Comparison of ENCODE assay signal across 8 mouse cellular contexts in the genomic region with DNA sequence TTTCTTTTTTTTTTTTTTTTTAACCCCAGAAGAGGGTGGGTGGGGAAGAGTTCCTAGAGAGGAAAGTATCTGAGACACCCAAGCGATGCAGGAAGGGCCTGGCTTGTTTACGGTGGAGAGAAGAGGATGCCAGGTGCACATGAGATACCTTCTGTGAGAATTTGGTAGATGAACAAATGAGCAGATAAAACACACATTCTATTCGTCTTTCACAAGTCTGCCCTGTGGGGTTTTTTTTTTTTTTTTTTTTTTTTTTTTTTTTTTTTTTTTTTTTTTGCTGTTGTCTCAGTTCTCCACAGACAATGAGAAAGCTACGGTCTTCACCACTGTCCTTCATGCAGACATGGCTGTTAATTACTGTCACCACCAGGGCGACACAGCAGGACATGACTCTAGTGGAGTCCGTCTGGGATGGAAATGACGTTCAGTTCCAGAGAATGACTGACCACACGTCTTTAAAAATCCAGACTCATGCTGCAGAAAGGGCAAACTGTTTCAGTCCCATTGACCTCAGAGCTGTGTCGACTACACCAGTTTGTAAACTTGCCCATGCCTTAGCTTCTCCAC.
DNase-seq lines count a peak whose midpoint lies in the region; ATAC-seq and TF ChIP-seq lines count a peak whose summit lies in the region.

No protein-coding gene starts in this region.

- 0 out of 2 replicates have a peak, but pooled peaks cover 4% of the 10 kb centered on the region for H3K4me1 ChIP-seq in heart, embryonic 16.5 days (ENCODE audit: control insufficient read depth, insufficient read depth, low read length)
- H3K4me1 ChIP-seq in hindbrain, embryonic 14.5 days (replicated peaks; ENCODE audit: control insufficient read depth, insufficient read depth, low read length): peaks cover 4% of the 10 kb centered on the region; the same call in 1 of the 2 replicates
- H3K4me1 ChIP-seq in midbrain, postnatal 0 days (ENCODE audit: insufficient read depth, low read length): no peaks in the 10 kb centered on the region

- 0 out of 2 replicates have a peak, but pooled peaks cover 2% of the 10 kb centered on the region for H3K9me3 ChIP-seq in heart, embryonic 16.5 days (replicated peaks; ENCODE audit: control insufficient read depth, low read length)
- H3K9me3 ChIP-seq in hindbrain, embryonic 14.5 days (ENCODE audit: control insufficient read depth, low read length): no peaks in the 10 kb centered on the region
- H3K9me3 ChIP-seq in midbrain, postnatal 0 days (ENCODE audit: low read length): no peaks in the 10 kb centered on the region

- peak; percentile 29; the same call in 1 of the 2 replicates for TF ChIP-seq CTCF in midbrain, postnatal 0 days (IDR thresholded peaks at IDR 0.05)

- ATAC-seq in heart, embryonic 16.5 days (replicated peaks; ENCODE audit: extremely low read depth, insufficient read depth, low FRiP score): no peak
- no peak for ATAC-seq in hindbrain, embryonic 14.5 days (ENCODE audit: low FRiP score)
- no peak for ATAC-seq in midbrain, postnatal 0 days (ENCODE audit: low FRiP score)
- no peak for ATAC-seq in erythroblast, adult 5-6 weeks (replicated peaks; ENCODE audit: low FRiP score, poor library complexity, severe bottlenecking)

- H3K4me3 ChIP-seq in heart, embryonic 16.5 days (ENCODE audit: low read length): peak overlapping the region; percentile 45
- H3K4me3 ChIP-seq in hindbrain, embryonic 14.5 days (replicated peaks; ENCODE audit: low read length): peak overlapping the region; percentile 24
- peak overlapping the region; percentile 32 for H3K4me3 ChIP-seq in midbrain, postnatal 0 days (ENCODE audit: low read depth, low read length)

- peak overlapping the region; percentile 25; the same call in 1 of the 2 replicates for H3K9ac ChIP-seq in heart, embryonic 16.5 days (ENCODE audit: low read length)
- no peak overlapping the region for H3K9ac ChIP-seq in hindbrain, embryonic 14.5 days
- no peak overlapping the region for H3K9ac ChIP-seq in midbrain, postnatal 0 days (replicated peaks; ENCODE audit: low read length, poor library complexity, severe bottlenecking)

- no peak for DNase-seq in heart, adult 18-20 months
- peak; percentile 36 for DNase-seq in embryo, embryonic 10.5 days (ENCODE audit: low spot score)
- DNase-seq in hindbrain, embryonic 14.5 days (ENCODE audit: low spot score): no peak
- DNase-seq in midbrain, postnatal 0 days (ENCODE audit: low spot score): peak; percentile 9
- no peak for DNase-seq in testis, postnatal 10 days (ENCODE audit: low spot score)
- no peak for DNase-seq in spleen, postnatal 4 days (ENCODE audit: low spot score in 2 of 2)

- H3K27me3 ChIP-seq in heart, embryonic 16.5 days (ENCODE audit: control insufficient read depth, insufficient read depth, low read length): peaks cover 14% of the 10 kb centered on the region; the same call in 1 of the 2 replicates
- peaks cover 10% of the 10 kb centered on the region; the same call in 1 of the 2 replicates for H3K27me3 ChIP-seq in hindbrain, embryonic 14.5 days (ENCODE audit: control insufficient read depth, insufficient read depth, low read length)
- no peaks in the 10 kb centered on the region for H3K27me3 ChIP-seq in midbrain, postnatal 0 days (ENCODE audit: insufficient read depth, low read length)

- H3K27ac ChIP-seq in heart, embryonic 16.5 days (ENCODE audit: low read length): no peak overlapping the region
- no peak overlapping the region for H3K27ac ChIP-seq in hindbrain, embryonic 14.5 days
- H3K27ac ChIP-seq in midbrain, postnatal 0 days (ENCODE audit: low read depth, low read length): no peak overlapping the region

- 14% methylated on average over 9 of the region's 9 CpGs for WGBS in heart, embryonic 16.5 days
- 7% methylated on average over 9 of the region's 9 CpGs for WGBS in hindbrain, embryonic 14.5 days
- 6% methylated on average over 9 of the region's 9 CpGs for WGBS in midbrain, postnatal 0 days

- H3K4me2 ChIP-seq in heart, embryonic 16.5 days (ENCODE audit: low read depth, low read length): peak overlapping the region; percentile 79
- H3K4me2 ChIP-seq in hindbrain, embryonic 14.5 days (replicated peaks): peak overlapping the region; percentile 59
- peak overlapping the region; percentile 56 for H3K4me2 ChIP-seq in midbrain, postnatal 0 days (ENCODE audit: low read depth, low read length, poor library complexity, severe bottlenecking)

- no peaks in the 10 kb centered on the region for H3K36me3 ChIP-seq in heart, embryonic 16.5 days (ENCODE audit: control insufficient read depth, insufficient read depth)
- no peaks in the 10 kb centered on the region for H3K36me3 ChIP-seq in hindbrain, embryonic 14.5 days (replicated peaks; ENCODE audit: control insufficient read depth, insufficient read depth)
- no peaks in the 10 kb centered on the region for H3K36me3 ChIP-seq in midbrain, postnatal 0 days (ENCODE audit: insufficient read depth, low read length)

Comparison
In these comparisons a context has a peak if more than half of its experiments do, and no peak if none do; other contexts are left out.
1. DNase-seq: peak in embryo, embryonic 10.5 days (single experiment) and midbrain, postnatal 0 days (single experiment); none in heart, adult 18-20 months (0 of 2), hindbrain, embryonic 14.5 days (single experiment), testis, postnatal 10 days (single experiment) and spleen, postnatal 4 days (0 of 2).
2. Peak in every context shown above with its lines, with median percentiles within 50 percentile points of each other: H3K4me2 ChIP-seq and H3K4me3 ChIP-seq.